Mouse (Mus musculus): ENCODE results near the gene Dhx16.
A peak's percentile ranks its signal among the peaks of the same experiment; 100 is the strongest.

The Dhx16 gene

DNA sequence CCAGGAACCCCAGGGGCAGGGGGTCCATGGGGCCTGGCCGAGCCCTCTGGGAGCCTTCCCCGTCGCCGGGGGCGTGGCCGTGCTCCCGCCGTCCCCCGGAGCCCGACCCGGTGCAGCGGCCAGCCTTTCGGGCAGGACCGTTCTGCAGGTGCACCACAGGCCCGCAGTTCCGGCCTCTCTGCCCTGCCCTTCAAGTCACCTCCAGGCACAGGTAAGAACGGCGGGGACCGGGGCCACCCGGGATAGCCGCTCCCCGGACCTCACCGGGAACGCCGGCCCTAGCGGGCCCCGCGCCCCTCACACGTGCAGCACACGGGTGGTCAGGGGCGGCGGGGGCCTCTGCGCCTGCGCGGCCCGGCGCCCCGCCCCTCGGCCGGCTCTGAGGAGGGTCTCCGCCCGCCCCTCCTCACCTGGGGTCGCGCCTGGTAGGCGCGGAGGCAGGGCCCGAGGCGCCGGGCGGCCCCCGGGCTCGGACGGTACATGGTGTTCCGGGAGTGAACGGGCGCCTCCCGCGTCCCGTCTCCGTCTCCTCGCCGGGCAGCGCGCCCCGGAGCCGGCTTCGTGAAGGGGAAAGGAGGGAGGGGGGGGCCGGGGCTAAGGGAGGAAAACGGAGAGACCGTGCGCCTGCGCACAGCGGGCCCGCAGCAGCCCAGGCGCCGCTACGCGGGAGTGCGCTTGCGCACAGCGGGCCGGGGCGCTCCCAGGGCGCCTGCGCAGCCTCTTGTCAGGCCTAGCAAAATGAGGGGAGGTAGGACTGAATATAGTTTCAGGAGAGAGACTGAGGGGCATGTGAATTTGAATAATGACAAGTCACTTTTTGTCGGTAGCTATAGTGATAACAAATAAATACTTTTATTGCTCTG is 17.4 kb downstream of the Dhx16 start, which contains the start of gene 2310061I04Rik:
Gene 2310061I04Rik (minus strand): TSS at position 651 of the 863 bp plus-strand sequence.
- peak; percentile 82 for DNase-seq (ENCODE audit: low read depth)

DNA sequence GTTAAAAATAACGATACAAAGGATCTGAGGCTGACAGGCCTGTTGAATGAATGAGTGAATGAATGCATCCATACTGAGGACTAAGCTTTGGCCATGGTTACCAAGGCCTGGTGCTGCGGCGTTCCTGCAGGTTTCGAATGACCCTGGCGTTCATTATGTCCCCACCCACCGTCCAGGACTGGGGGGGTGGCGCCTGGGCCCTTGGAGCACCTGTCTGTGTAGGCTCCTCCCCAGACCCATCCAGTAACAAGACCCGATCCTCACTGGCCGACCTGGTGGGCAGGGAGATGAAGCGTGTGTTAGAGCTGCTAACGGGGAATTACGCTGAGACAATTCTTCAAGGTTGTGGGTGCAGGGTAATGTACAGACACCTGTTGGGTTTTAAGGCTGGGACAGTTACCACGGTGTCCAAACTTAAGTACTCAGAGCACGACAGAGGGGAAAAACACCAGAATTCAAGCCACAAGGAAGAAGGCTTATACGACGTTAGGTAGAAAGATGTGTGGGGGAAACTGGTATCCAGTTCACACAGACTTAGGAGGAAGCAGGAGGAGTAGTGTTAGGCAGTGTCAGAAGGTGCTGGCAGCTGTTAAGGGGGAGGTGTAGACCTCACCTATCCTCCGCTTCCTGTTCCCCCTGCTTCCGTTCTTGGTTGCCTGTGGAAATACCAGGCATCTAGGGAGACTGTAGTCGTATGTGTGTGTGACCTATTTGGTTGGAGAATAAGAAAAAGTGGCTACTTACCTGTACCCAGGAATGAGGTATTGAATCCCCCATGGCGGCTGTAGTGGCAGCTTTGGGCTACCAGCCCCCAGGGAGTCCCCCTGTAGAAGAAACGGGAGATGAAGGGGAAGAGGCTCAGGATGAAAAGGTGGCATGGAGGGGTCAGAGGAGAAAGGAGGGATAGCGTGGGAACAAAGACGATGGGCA is 18.3 kb downstream of the Dhx16 start:
- no peak for DNase-seq (ENCODE audit: low read depth)

GRCm38 (mm10) chr17:35900636-35901035 is 21.0 kb downstream of the Dhx16 start:
- no peak for DNase-seq (ENCODE audit: low read depth)

DNA sequence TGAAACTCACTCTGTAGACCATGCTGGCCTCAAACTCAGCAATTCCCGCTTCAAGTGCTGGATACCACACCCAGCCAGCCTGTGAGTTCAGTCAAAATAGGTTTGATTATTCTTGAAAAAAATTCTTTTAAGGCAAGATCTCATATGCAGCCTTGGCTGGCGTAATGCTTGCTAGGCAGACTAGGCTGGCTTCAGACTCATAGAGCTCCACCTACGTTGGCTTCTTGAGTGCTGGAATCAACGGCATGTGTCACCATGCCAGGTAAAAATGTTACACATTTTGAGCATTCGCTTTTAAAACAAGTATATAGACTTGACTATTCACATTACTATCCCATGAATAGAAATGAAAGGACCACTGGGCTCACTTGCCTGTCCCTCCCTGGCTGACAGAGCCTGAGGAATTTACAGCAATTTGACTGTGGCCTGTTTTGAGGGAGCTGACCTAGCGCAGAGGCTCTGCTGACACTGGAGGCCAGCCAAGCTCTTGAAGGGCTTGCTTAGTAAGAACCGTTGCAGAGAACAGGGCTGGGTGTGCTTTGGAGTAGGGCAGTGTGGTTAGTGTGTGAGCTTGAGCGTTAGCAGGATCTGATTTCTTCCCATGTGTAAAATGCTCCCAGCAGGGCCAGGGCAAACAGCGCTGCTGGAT is 23.8 kb downstream of the Dhx16 start:
- no peak for DNase-seq (ENCODE audit: low read depth)

DNA sequence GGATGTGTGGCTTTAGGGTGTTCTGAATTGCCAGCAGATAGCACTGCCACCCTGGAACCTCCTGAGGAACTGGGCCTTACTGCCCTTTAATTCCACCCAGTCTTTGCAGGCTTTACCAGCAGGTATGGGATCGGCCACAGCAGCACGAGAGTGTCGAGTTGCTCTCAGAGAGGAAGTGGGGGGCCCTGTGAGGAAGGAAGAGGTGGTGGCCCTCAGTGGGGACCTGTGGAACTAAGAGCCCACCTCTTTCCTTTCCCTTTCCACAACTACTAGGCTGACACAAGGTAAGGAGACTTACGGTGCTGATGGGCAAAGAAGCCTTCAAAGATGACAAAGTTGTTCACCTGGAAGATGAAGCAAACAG is 24.4 kb downstream of the Dhx16 start:
- no peak for DNase-seq (ENCODE audit: low read depth)

GRCm38 (mm10) chr17:35905587-35905986 is 26.0 kb downstream of the Dhx16 start:
- DNase-seq (ENCODE audit: low read depth): no peak

DNA sequence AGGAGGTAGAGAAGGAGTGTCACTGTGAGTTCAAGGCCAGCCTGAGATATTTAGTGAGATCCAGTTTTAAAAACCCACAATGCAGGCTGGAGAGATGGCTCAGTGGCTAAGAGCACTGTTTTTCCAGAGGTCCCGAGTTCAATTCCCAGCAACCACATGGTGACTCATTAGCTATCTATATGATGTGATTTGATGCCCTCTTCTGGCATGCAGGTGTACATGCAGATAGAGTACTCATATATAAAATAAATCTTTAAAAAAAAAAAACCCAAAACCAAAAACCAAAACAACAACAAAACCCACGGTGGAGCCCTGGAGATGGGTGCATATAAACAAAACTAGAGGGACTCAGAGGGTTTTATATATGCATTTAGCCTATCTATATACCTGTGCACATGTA is 28.0 kb downstream of the Dhx16 start:
- DNase-seq (ENCODE audit: low read depth): no peak

DNA sequence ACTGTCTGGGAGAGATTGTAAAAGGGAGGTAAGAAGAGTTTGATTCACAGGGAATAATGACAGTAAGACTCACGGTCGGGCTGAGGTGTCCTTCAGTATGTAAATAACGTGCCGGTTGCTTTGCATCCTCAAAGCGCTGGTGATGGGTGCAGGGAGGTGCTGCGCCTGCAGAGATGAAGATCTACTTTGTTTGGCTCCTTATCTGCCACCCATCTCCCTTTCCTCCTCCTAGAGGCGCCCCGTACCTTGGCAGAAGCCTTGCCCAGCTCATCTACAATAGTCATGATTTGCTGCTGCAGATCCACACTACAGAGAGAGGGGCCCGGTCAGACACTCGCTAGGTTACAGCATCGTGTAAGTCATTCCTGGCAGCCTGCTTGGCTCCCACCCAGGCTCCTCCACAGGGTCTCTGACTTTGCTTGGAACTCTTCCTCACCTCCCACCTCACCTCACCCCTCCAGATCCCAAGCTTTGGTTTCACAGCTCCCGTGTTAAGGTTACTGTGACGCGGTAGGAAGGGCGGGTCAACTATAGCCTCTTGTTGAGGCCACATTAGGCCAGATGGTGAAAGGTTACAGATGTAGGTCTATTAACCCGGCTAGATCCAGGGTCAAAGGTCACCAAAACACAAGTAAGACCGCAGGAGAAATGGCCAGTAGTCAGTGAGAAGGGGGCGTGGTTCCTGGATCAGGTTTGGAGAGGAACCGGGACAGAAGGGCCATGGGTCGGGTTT is 29.7 kb downstream of the Dhx16 start:
- DNase-seq (ENCODE audit: low read depth): no peak

- peak; percentile 94 for DNase-seq (ENCODE audit: low read depth)
Measured at GRCm38 (mm10) chr17:35909919-35910369, 30.3 kb downstream of the Dhx16 start, which contains the start of gene Atat1. TSS of gene Atat1 (minus strand) at chr17:35910075.

DNA sequence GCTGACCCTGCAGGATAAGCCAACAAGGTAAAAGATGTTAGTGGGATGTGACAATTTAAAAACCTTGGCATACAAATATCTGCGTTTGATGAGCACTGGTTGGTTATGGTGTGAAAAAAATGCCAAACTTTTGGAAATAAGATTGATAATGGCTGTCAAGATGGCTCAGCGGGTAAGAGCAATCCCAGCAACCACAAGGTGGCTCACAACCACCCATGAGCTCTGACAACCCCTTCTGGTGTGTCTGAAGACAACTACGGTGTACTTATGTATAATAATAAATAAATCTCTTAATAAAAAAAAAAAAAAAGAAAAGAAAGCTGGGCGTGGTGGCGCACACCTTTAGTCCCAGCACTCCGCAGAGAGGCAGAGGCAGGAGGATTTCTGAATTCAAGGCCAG is 35.4 kb downstream of the Dhx16 start:
- DNase-seq (ENCODE audit: low read depth): no peak

DNA sequence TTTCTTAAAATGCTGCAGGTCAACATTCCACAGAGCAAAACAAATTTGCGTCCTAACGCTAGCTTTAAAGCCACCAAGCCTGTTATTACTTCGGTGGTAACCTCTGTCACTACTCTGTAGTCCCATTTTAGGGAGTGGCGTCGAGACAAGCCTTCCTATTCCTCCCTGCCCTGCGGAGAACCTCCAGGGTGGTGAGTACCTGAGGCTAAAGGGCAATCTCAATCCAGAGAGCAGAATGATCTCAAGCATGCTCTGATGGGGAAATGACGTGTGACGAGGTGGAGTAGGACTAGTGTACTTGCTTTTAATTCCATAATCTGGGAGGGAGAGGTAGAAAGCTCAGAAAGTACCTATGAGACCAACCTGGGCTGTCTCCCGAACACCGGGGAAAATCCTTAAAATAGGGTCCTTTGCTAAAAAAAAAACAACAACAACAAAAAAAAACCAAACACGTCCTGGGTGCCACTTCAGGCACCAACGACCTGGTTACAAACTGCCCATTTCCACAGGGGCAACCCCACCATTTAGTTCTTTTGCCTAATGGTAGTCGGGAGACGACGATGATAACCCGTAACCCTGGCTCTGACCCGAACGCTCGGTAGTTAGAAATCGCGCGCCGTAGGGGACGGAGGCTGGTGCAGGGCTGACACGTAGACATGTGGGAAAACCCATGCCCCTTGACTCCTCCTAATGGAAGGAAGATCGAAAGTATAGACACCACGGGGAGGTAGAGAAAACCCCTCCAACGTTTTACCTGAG is 36.1 kb downstream of the Dhx16 start:
- no peak for DNase-seq (ENCODE audit: low read depth)

- DNase-seq (ENCODE audit: low read depth): peak; percentile 96
Measured at GRCm38 (mm10) chr17:35916297-35917142, 36.9 kb downstream of the Dhx16 start, which contains the start of the genes Mrps18b and Ppp1r10. TSS of gene Mrps18b (minus strand) at chr17:35916389. TSS of gene Ppp1r10 (plus strand) at chr17:35916434.

- DNase-seq (ENCODE audit: low read depth): no peak
Measured at GRCm38 (mm10) chr17:35917143-35917462, 37.5 kb downstream of the Dhx16 start.

DNA sequence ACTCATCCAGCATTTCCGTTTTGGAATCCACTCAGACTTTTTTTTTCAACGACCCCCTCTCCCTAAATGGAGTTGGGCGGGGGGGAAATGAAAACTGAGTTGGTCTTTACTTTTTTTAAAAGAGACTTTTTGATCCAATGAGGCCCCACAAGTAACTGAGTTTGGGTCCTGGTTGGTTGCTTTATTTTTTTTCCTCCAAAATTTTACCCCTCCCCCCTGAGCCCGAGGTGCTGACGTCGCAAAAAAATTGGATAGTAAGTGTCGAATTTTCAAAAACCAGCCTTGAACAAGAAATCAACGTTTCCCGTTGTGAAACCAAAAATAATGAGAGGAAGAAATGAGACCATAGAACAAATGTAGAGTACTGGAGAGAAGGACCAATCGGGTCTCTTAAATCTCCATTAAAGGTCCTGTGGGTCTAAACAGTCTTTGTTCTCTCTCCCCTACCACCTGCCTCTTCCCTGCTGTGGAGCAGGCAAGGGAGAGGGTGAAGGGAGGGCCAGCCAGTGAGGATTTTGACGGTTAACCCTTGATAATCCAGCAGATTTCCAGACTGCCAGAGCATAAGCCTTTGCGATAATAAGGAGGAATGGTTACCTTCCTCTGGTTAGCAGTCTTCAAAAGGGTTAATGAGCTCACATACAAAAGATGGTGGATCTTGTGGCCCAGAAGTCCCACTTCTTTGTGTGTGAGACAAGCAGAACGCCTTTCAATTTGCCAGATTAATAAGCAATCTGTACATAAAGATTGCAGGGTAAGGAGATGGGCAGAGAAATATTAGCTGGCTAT is 38.0 kb downstream of the Dhx16 start:
- peak; percentile 63 for DNase-seq (ENCODE audit: low read depth)

- peak; percentile 61 for DNase-seq (ENCODE audit: low read depth)
Measured at GRCm38 (mm10) chr17:35918276-35919059, 38.8 kb downstream of the Dhx16 start.

DNA sequence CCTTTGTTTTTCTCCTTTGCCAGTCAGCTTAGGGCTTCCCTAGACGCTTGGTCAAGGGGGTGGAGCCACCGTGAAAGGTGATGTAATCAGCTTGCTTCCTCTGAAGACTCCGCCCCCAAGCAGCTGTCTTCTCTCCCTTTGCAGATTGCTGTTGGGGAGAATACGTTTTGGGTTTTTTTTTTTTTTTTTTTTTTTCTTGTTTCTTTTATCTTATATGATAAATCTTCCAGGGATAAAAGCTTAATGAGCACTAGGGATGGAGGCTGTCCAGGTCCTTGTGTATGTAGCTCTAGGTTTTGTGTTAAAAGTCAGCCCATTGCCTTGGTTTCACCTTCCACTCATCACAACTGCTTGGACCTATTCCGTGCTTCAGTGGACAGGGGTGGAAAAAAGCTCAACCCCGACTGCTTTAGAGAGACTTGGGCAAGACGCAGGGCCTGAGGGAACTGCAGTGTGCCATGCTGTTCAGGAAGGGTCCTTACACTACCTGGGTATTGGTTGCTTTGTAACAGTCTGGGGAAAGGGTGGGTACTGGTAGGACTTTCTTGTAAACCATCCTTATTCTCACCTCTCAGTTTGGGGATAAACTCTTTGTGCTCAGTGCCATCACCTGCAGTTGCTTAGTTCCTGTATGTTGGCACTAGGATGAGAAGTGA is 39.6 kb downstream of the Dhx16 start:
- DNase-seq (ENCODE audit: low read depth): peak; percentile 99

DNA sequence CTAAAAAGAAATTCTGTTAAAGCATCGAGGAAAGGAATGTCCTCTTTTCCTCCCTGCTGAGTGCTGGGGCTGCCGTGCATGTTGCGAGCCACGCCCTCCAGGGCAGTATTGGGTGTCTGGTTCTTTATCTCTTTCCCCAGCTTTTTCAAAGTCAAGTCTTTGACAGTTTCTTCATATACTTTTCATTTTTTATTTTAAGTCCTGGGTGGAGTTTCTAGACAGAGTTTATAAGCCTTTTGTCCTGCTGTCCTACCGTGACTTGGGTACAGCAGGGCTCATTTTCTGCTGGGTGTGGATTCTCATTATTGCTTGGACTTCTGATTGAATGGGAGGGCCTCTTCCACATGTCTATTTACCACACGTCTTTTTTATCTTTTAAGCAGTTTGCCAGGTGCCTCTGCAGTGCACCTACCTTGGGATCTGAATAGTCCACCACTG is 40.3 kb downstream of the Dhx16 start:
- DNase-seq (ENCODE audit: low read depth): peak; percentile 77

- no peak for DNase-seq (ENCODE audit: low read depth)
Measured at GRCm38 (mm10) chr17:35920384-35920783, 40.8 kb downstream of the Dhx16 start.

All from c-Kit-positive CD71-positive TER-119-negative erythroid progenitor cells, embryonic 14.5 days (primary cell).